Mouse (Mus musculus) testis, adult 2 months (tissue): ENCODE data around the gene Cx3cr1. TPM values are rescaled to one million over a fixed set of nuclear protein-coding genes. Genes with fewer than 3 reads are reported as not detected.

Experiments used
- H3K27ac ChIP-seq: fragments of 200-500 bp; 2 replicates; pipeline ENCODE4 v1.5.1; 2012; ENCODE audit warnings: low read depth, low read length; ENCODE audit not compliant: control insufficient read depth, insufficient read depth
- H3K27me3 ChIP-seq: fragments of 200-500 bp; 2 replicates; pipeline ENCODE4 v1.6.1; 2012; ENCODE audit warnings: mild to moderate bottlenecking, low read length, moderate library complexity; ENCODE audit not compliant: control insufficient read depth, insufficient read depth
- H3K36me3 ChIP-seq: fragments of 200-500 bp; 2 replicates; pipeline ENCODE4 v1.6.1; 2012; ENCODE audit warnings: mild to moderate bottlenecking, low read length; ENCODE audit not compliant: control insufficient read depth, insufficient read depth
- H3K4me1 ChIP-seq: fragments of 200-500 bp; 2 replicates; pipeline ENCODE4 v1.6.1; 2012; ENCODE audit warnings: low read length; ENCODE audit not compliant: control insufficient read depth, insufficient read depth
- H3K4me3 ChIP-seq: fragments of 200-500 bp; 2 replicates; pipeline ENCODE4 v1.5.1; 2012; ENCODE audit warnings: low read depth, mild to moderate bottlenecking, low read length, moderate library complexity, mixed read lengths; ENCODE audit not compliant: control insufficient read depth
- CTCF ChIP-seq: fragments of 200-500 bp; IDR thresholded peaks from 2 replicates; pipeline ENCODE4 v1.5.1; 2012; ENCODE audit warnings: low read depth, mild to moderate bottlenecking, inconsistent platforms, low read length, moderate library complexity; ENCODE audit not compliant: control insufficient read depth, insufficient read depth, insufficient replicate concordance
- POLR2A ChIP-seq: fragments of 200-500 bp; IDR thresholded peaks from 2 replicates; pipeline ENCODE4 v1.6.1; 2012; ENCODE audit warnings: low read depth, mild to moderate bottlenecking, inconsistent platforms, low read length, moderate library complexity; ENCODE audit not compliant: control insufficient read depth
- polyA plus RNA-seq: library from polyadenylated mRNA; depleted of rRNA; stranded (reverse); fragments of >200 nt; gene quantifications from 2 replicates; pipeline ENCODE4 v1.2.3, GENCODE M21; 2012

The Cx3cr1 gene
- polyA plus RNA-seq, 1 experiment = 2.7 TPM

DNA sequence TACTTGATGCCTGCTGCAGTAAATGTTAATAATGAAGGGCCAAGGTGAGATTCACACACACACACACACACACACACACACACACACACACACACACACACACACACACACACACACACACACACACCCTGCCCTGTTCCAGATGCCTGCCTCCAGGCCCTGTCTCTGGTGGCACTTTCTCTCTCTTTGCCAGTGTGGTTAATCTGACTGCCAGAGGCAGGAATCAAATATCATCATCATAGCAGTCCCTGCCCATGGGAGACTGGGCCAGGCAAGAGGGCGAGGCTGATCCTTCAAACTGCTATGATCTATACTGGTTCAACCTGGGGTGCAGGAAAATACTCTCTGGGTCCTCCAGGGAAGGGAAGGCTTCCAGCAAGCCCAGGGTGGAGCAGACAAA, 149.8 kb downstream of the Cx3cr1 start:
- H3K4me3 ChIP-seq = no peak overlapping the region
- TF ChIP-seq CTCF (no peak), POLR2A (no peak)
- no peak overlapping the region for H3K27ac ChIP-seq
- no peaks in the 10 kb centered on the region for H3K4me1 ChIP-seq
- H3K27me3 ChIP-seq = no peaks in the 10 kb centered on the region
- H3K36me3 ChIP-seq = peaks cover 13% of the 10 kb centered on the region

DNA sequence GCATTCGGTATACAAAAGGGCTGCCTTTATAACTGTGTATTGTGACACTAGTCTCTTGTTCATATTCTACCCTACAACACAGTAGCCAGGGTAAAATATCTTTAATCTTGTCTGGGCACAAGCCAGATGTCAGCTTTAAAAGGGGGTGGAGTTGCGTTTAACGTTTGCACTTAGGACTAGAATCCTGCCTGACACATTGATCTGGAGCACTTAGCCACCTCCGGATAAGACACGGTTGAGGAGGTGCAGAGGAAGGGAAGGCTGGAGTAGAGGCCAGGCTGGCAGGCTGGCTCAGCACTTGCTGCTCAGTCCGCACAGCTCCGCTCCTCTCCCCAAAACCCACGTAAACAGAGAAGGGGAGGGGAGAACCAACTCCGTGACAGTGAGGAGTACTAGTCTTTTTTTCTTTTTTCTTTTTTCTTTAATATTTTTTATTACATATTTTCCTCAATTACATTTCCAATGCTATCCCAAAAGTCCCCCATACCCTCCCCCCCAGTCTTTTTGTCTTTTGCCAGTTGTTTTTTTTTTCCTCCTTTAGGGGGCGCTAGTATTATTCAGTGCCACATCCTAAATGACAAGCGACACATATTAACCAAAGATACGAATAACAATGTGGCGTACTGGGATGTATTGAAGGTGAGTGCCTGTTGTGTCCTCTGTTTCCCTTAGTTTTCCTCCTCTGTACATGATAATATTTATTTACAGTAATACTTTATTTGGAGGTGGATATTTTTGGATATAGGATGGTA, 156.4 kb downstream of the Cx3cr1 start:
- H3K4me1 ChIP-seq = no peaks in the 10 kb centered on the region
- H3K36me3 ChIP-seq = peaks cover 12% of the 10 kb centered on the region
- no peak overlapping the region for H3K27ac ChIP-seq
- no peak overlapping the region for H3K4me3 ChIP-seq
- no peaks in the 10 kb centered on the region for H3K27me3 ChIP-seq
- TF ChIP-seq POLR2A (no peak), CTCF (no peak)

DNA sequence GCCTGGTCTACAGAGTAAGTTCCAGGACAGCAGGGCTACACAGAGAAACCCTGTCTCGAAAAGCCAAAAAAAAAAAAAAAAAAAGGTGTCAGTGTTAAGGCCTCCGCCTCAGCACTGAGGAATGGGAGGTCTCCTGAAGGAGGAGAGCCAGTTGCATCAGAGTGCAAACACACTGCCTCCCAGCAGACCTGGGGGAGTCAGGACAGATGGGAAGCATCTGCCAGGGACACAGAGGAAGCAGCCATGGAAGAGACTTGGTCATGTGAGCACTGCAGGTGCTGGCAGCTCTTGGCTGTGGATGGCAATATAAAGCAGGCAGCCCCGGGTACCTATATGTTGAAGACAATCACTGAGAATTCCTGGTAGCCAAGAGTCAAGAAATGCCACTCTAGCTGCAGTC, 159.7 kb downstream of the Cx3cr1 start:
- Histone ChIP-seq H3K36me3 (peaks cover 12% of the 10 kb centered on the region), H3K4me3 (no peak overlapping the region), H3K27ac (no peak overlapping the region), H3K27me3 (no peaks in the 10 kb centered on the region), H3K4me1 (no peaks in the 10 kb centered on the region)
- TF ChIP-seq CTCF = no peak
- no peak for TF ChIP-seq POLR2A

DNA sequence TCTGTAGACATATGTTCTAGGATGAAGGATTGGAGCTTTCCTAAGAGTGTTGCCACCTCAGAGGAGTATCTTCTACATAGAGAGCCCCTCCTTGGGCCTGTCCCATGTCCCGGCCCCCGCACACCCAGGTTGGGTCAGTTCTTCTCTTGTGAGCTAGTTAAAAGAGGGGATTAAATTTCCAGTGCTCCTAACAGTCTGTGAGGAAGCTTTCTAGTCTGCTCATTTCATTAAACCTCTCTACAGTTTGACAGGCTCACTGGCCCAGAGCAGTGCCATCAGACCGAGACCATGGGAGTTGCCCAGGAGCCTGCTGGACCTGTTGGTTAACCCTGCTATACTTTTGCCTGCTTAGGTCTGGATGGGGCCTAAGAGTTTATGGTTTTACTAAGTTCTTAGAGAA, 161.0 kb downstream of the Cx3cr1 start:
- Histone ChIP-seq H3K4me3 (no peak overlapping the region), H3K27me3 (no peaks in the 10 kb centered on the region), H3K36me3 (peaks cover 10% of the 10 kb centered on the region), H3K27ac (no peak overlapping the region), H3K4me1 (no peaks in the 10 kb centered on the region)
- TF ChIP-seq POLR2A = no peak
- no peak for TF ChIP-seq CTCF

DNA sequence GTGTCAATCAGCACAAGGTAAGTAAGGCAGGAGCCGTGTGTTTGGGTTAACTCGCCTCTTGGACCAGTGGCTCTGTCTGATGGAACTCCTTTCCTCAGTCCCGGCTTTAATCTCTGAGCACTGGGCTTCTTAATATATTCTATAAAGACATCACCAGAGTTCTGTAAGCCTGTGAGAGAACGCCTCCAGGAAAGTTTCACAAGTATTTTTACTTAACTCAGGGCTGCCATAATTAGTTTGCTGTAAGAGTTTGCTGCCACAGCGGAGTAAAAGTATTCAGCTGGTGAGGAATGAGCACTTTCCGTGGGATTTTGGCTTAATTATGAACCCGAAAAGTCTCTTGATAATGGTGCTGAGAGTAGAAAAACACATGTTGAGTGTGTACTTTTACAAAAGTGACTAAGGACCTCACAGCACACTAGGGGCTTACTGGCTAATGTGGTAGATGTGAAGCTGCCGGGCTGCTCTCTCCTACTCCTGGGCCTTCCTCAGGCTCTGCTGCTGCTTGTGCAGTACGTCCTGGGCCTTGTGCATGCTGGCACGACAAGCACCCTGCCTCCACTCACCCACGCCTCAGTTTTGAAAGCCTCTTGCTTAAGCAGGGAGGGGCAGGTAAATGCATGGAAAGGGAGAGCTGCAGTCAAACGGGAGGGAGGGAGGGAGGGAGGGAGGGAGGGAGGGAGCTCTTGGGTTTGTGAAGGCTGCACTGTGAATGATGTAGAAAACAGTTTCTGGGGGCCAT, 167.1 kb downstream of the Cx3cr1 start:
- Histone ChIP-seq H3K4me1 (no peaks in the 10 kb centered on the region), H3K36me3 (peaks cover 4% of the 10 kb centered on the region), H3K27me3 (no peaks in the 10 kb centered on the region), H3K27ac (no peak overlapping the region), H3K4me3 (no peak overlapping the region)
- TF ChIP-seq CTCF (no peak), POLR2A (no peak)

DNA sequence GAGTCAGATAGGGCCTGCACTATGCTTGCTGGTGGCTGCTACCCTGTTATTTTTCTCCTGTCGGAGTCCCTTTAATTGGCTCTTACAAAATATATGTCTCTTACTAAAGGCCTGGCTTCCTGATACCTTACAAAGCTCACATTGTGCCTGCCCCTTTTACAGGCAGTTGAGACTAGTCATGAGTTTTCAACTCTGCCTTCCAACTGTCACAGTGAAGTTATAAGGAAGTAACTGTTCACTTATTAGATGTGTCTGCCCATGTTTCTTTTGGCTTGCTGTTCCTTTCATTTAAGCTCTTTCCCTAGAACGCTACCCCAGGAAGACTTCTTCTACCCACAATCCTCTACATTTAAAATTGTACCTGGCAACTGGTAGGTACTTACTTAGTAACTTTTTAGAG, 170.2 kb downstream of the Cx3cr1 start:
- Histone ChIP-seq H3K4me3 (no peak overlapping the region), H3K4me1 (peaks cover 5% of the 10 kb centered on the region; the same call in 1 of the 2 replicates), H3K36me3 (peaks cover 1% of the 10 kb centered on the region; the same call in 1 of the 2 replicates), H3K27ac (no peak overlapping the region), H3K27me3 (no peaks in the 10 kb centered on the region)
- no peak for TF ChIP-seq POLR2A
- no peak for TF ChIP-seq CTCF

DNA sequence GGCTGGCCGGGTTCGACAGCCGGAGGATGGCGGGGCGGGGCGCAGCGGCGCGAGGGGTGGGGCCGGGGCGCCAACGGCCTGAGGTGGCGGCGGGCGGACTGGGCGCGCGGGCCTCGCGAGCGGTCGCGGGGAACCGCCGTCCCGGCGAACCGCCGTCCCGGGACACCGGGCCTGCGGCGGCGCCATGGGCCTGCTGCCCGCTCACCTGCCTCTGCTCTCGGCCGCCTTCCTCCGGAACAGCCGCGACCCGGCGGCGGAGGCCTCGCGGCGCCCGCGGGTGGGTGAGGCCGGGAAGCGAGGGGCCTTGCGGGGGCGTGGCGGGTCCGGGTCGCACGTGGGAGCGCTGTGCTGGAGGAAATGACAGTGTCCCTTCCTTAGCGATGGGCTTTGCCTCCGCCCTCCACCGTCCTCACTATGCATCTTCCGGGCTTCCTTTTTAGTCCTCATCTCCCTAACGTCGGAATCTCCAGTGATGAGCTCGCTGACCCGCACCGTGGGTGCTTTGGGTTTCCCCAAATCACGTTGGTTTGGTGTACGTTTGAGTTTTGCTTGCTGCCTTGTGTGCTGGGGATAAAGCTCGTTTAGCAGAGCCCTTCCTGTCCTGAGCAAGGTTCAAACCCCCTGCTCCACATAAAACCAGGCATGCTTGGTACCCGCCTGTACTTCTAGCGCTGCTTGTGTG, 174.5 kb downstream of the Cx3cr1 start:
- Histone ChIP-seq H3K4me3 (peak overlapping the region; percentile 98), H3K36me3 (peaks cover 4% of the 10 kb centered on the region; the same call in 1 of the 2 replicates), H3K27me3 (no peaks in the 10 kb centered on the region), H3K4me1 (peaks cover 8% of the 10 kb centered on the region; the same call in 1 of the 2 replicates), H3K27ac (peak overlapping the region; percentile 97)
- peak; percentile 29; the same call in 1 of the 2 replicates for TF ChIP-seq POLR2A
- TF ChIP-seq CTCF = no peak
